Mouse (Mus musculus) intestine, embryonic 15.5 days (tissue): ENCODE measurements around the gene Sh3glb1. TPM values are rescaled to one million over a fixed set of nuclear protein-coding genes. Genes with fewer than 3 reads are reported as not detected.

ENCODE experiments used
- ATAC-seq: fragments of 200-750 bp; cut with Nextera tagmentation; 2 replicates; pipeline ENCODE4 v1.8.0; 2017; ENCODE audit warnings: moderate TSS enrichment, moderate library complexity
- H3K27ac ChIP-seq: fragments of 300-500 bp; sonication (generic); 2 replicates; pipeline ENCODE4 v1.5.1; 2015; ENCODE audit warnings: mild to moderate bottlenecking, inconsistent platforms
- H3K27me3 ChIP-seq: fragments of 300-500 bp; sonication (generic); replicated peaks from 2 replicates; pipeline ENCODE4 v1.6.1; 2015; ENCODE audit warnings: inconsistent platforms
- H3K36me3 ChIP-seq: fragments of 300-500 bp; sonication (generic); 2 replicates; pipeline ENCODE4 v1.6.1; 2015; ENCODE audit warnings: inconsistent platforms
- H3K4me1 ChIP-seq: fragments of 300-500 bp; sonication (generic); replicated peaks from 2 replicates; pipeline ENCODE4 v1.6.1; 2015; ENCODE audit warnings: inconsistent platforms
- H3K4me2 ChIP-seq: fragments of 300-500 bp; sonication (generic); replicated peaks from 2 replicates; pipeline ENCODE4 v1.6.1; 2015; ENCODE audit warnings: mild to moderate bottlenecking, inconsistent platforms
- H3K4me3 ChIP-seq: fragments of 300-500 bp; sonication (generic); replicated peaks from 2 replicates; pipeline ENCODE4 v1.5.1; 2015; ENCODE audit warnings: inconsistent platforms
- H3K9ac ChIP-seq: fragments of 300-500 bp; sonication (generic); 2 replicates; pipeline ENCODE4 v1.6.1; 2015; ENCODE audit warnings: inconsistent platforms
- H3K9me3 ChIP-seq: fragments of 300-500 bp; sonication (generic); 2 replicates; pipeline ENCODE4 v1.6.1; 2016; ENCODE audit warnings: inconsistent platforms
- WGBS: fragments of 180-500 bp; shearing (Covaris S2); methylation state at CpG from one replicate; pipeline ENCODE4 v1.1.7; 2015; 5-methylcytosine and 5-hydroxymethylcytosine counted together
- polyA plus RNA-seq: library from polyadenylated mRNA; unstranded; fragments of >200 nt; fragmentation: Nextera tagmentation; extraction: Ambion mirVana; gene quantifications from 2 replicates; pipeline ENCODE4 v1.2.1, GENCODE M21; 2015

Gene Sh3glb1
- polyA plus RNA-seq, 1 experiment from 2014 or later = 106 TPM

GRCm38 (mm10) chr3:144686146-144686545, 34.0 kb downstream of the Sh3glb1 start:
- H3K9ac ChIP-seq = no peak overlapping the region
- no peaks in the 10 kb centered on the region for H3K4me1 ChIP-seq
- H3K36me3 ChIP-seq = 0 out of 2 replicates have a peak, but pooled peaks cover 5% of the 10 kb centered on the region
- H3K27me3 ChIP-seq = no peaks in the 10 kb centered on the region
- no peak overlapping the region for H3K4me2 ChIP-seq
- H3K9me3 ChIP-seq = no peaks in the 10 kb centered on the region
- 89% methylated on average over 5 of the region's 5 CpGs for WGBS
- H3K27ac ChIP-seq = no peak overlapping the region
- no peak for ATAC-seq
- H3K4me3 ChIP-seq = no peak overlapping the region

GRCm38 (mm10) chr3:144683136-144683814, 36.9 kb downstream of the Sh3glb1 start:
- H3K27me3 ChIP-seq = no peaks in the 10 kb centered on the region
- no peak overlapping the region for H3K4me2 ChIP-seq
- H3K4me1 ChIP-seq = no peaks in the 10 kb centered on the region
- 0 out of 2 replicates have a peak, but pooled peaks cover 3% of the 10 kb centered on the region for H3K36me3 ChIP-seq
- ATAC-seq = peak; percentile 31; the same call in 1 of the 2 replicates
- 87% methylated on average over 12 of the region's 12 CpGs for WGBS
- no peak overlapping the region for H3K9ac ChIP-seq
- no peak overlapping the region for H3K27ac ChIP-seq
- no peaks in the 10 kb centered on the region for H3K9me3 ChIP-seq
- H3K4me3 ChIP-seq = no peak overlapping the region

GRCm38 (mm10) chr3:144681542-144681941, 38.6 kb downstream of the Sh3glb1 start:
- no peak for ATAC-seq
- 69% methylated on average over 5 of the region's 5 CpGs for WGBS

GRCm38 (mm10) chr3:144679701-144680159, 40.4 kb downstream of the Sh3glb1 start:
- H3K4me3 ChIP-seq = no peak overlapping the region
- H3K27me3 ChIP-seq = no peaks in the 10 kb centered on the region
- H3K9ac ChIP-seq = no peak overlapping the region
- 0 out of 2 replicates have a peak, but pooled peaks cover 3% of the 10 kb centered on the region for H3K36me3 ChIP-seq
- ATAC-seq = no peak
- no peak overlapping the region for H3K27ac ChIP-seq
- H3K4me2 ChIP-seq = no peak overlapping the region
- H3K4me1 ChIP-seq = no peaks in the 10 kb centered on the region
- H3K9me3 ChIP-seq = no peaks in the 10 kb centered on the region
- WGBS = 81% methylated on average over 8 of the region's 8 CpGs

More at GRCm38 (mm10) chr3:144681542-144681941, 38.6 kb downstream of the Sh3glb1 start:
- 0 out of 2 replicates have a peak, but pooled peaks cover 3% of the 10 kb centered on the region for H3K36me3 ChIP-seq
- H3K4me1 ChIP-seq = no peaks in the 10 kb centered on the region
- no peak overlapping the region for H3K9ac ChIP-seq
- no peaks in the 10 kb centered on the region for H3K9me3 ChIP-seq
- H3K4me3 ChIP-seq = no peak overlapping the region
- no peak overlapping the region for H3K27ac ChIP-seq
- no peak overlapping the region for H3K4me2 ChIP-seq
- H3K27me3 ChIP-seq = no peaks in the 10 kb centered on the region

- H3K4me2 ChIP-seq = no peak overlapping the region
- H3K27ac ChIP-seq = no peak overlapping the region
- no peaks in the 10 kb centered on the region for H3K9me3 ChIP-seq
- no peaks in the 10 kb centered on the region for H3K4me1 ChIP-seq
- 54% methylated on average over 4 of the region's 4 CpGs for WGBS
- no peaks in the 10 kb centered on the region for H3K27me3 ChIP-seq
- H3K9ac ChIP-seq = no peak overlapping the region
- no peaks in the 10 kb centered on the region for H3K36me3 ChIP-seq
- no peak for ATAC-seq
- H3K4me3 ChIP-seq = no peak overlapping the region
Measured at GRCm38 (mm10) chr3:144679137-144679536, 41.0 kb downstream of the Sh3glb1 start.

GRCm38 (mm10) chr3:144677751-144678150, 42.4 kb downstream of the Sh3glb1 start:
- Histone ChIP-seq H3K9ac (no peak overlapping the region), H3K4me3 (no peak overlapping the region), H3K4me2 (no peak overlapping the region), H3K9me3 (no peaks in the 10 kb centered on the region), H3K27ac (no peak overlapping the region), H3K36me3 (no peaks in the 10 kb centered on the region), H3K4me1 (no peaks in the 10 kb centered on the region), H3K27me3 (no peaks in the 10 kb centered on the region)
- no peak for ATAC-seq
- WGBS = 86% methylated on average over 6 of the region's 6 CpGs

- Histone ChIP-seq H3K9ac (no peak overlapping the region), H3K4me2 (no peak overlapping the region), H3K9me3 (no peaks in the 10 kb centered on the region), H3K36me3 (no peaks in the 10 kb centered on the region), H3K27me3 (no peaks in the 10 kb centered on the region), H3K4me1 (no peaks in the 10 kb centered on the region), H3K4me3 (no peak overlapping the region), H3K27ac (no peak overlapping the region)
- no peak for ATAC-seq
- 77% methylated on average over 9 of the region's 9 CpGs for WGBS
Measured at GRCm38 (mm10) chr3:144676249-144676648, 43.9 kb downstream of the Sh3glb1 start.

GRCm38 (mm10) chr3:144672016-144672415, 48.1 kb downstream of the Sh3glb1 start:
- H3K9ac ChIP-seq = no peak overlapping the region
- 57% methylated on average over 8 of the region's 8 CpGs for WGBS
- ATAC-seq = no peak
- H3K4me1 ChIP-seq = no peaks in the 10 kb centered on the region
- H3K27ac ChIP-seq = no peak overlapping the region
- H3K4me3 ChIP-seq = no peak overlapping the region
- H3K36me3 ChIP-seq = no peaks in the 10 kb centered on the region
- no peak overlapping the region for H3K4me2 ChIP-seq
- H3K9me3 ChIP-seq = no peaks in the 10 kb centered on the region
- H3K27me3 ChIP-seq = no peaks in the 10 kb centered on the region

GRCm38 (mm10) chr3:144669944-144670874, 49.9 kb downstream of the Sh3glb1 start:
- Histone ChIP-seq H3K27me3 (no peaks in the 10 kb centered on the region), H3K4me1 (no peaks in the 10 kb centered on the region), H3K9ac (no peak overlapping the region), H3K4me2 (no peak overlapping the region), H3K9me3 (no peaks in the 10 kb centered on the region), H3K36me3 (no peaks in the 10 kb centered on the region), H3K4me3 (no peak overlapping the region), H3K27ac (no peak overlapping the region)
- ATAC-seq = peak; percentile 89
- WGBS = 69% methylated on average over 14 of the region's 14 CpGs

GRCm38 (mm10) chr3:144669457-144669864, 50.7 kb downstream of the Sh3glb1 start:
- no peak overlapping the region for H3K9ac ChIP-seq
- H3K27me3 ChIP-seq = no peaks in the 10 kb centered on the region
- WGBS = 84% methylated on average over 11 of the region's 11 CpGs
- H3K9me3 ChIP-seq = no peaks in the 10 kb centered on the region
- H3K4me1 ChIP-seq = peaks cover 4% of the 10 kb centered on the region; the same call in 1 of the 2 replicates
- H3K27ac ChIP-seq = no peak overlapping the region
- H3K36me3 ChIP-seq = no peaks in the 10 kb centered on the region
- no peak overlapping the region for H3K4me3 ChIP-seq
- ATAC-seq = no peak
- H3K4me2 ChIP-seq = no peak overlapping the region

- no peak overlapping the region for H3K9ac ChIP-seq
- H3K4me3 ChIP-seq = no peak overlapping the region
- peaks cover 4% of the 10 kb centered on the region; the same call in 1 of the 2 replicates for H3K4me1 ChIP-seq
- no peak for ATAC-seq
- no peaks in the 10 kb centered on the region for H3K9me3 ChIP-seq
- H3K27me3 ChIP-seq = no peaks in the 10 kb centered on the region
- H3K27ac ChIP-seq = no peak overlapping the region
- no peak overlapping the region for H3K4me2 ChIP-seq
- H3K36me3 ChIP-seq = no peaks in the 10 kb centered on the region
- WGBS = 76% methylated on average over 2 of the region's 2 CpGs
Measured at GRCm38 (mm10) chr3:144668949-144669348, 51.2 kb downstream of the Sh3glb1 start.

GRCm38 (mm10) chr3:144668039-144668438, 52.1 kb downstream of the Sh3glb1 start:
- Histone ChIP-seq H3K36me3 (no peaks in the 10 kb centered on the region), H3K9ac (no peak overlapping the region), H3K9me3 (no peaks in the 10 kb centered on the region), H3K27ac (no peak overlapping the region), H3K27me3 (no peaks in the 10 kb centered on the region), H3K4me1 (peaks cover 4% of the 10 kb centered on the region; the same call in 1 of the 2 replicates), H3K4me3 (no peak overlapping the region), H3K4me2 (no peak overlapping the region)
- ATAC-seq = no peak
- WGBS = 90% methylated on average over 9 of the region's 9 CpGs
